Mouse (Mus musculus): ENCODE measurements around the gene Wnt3. TPM values are rescaled to one million over a fixed set of nuclear protein-coding genes. Genes with fewer than 3 reads are reported as not detected.

The Wnt3 gene
- total RNA-seq, 2 experiments from 2014 or later: 0.27 to 0.42 TPM

- DNase-seq: no peak
Measured at GRCm38 (mm10) chr11:103772505-103773386, 1.2 kb upstream of the Wnt3 start.

- DNase-seq: no peak
Measured at GRCm38 (mm10) chr11:103774228-103774530, 229 bp downstream of the Wnt3 start.

DNA sequence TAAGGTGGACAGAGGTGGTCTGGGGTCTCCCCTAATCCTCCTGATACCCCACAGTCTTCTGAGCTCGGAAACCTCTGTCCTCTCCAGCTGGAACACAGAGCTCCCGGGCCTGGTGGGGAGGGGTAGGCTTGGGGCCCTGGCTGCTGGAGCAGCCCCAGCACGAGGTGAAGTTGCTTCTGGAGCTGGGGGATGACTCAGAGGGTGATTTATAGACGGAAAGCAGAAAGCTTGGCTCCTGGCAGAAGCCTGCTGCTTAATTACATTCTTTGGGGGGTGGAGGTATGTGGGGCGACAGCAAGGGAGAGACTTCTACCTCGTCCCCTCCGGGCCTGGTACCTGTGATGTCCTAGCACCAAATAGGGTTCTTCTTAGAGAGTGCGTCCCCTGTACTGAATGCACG lies 6.2 kb downstream of the Wnt3 start:
- no peak for DNase-seq

- DNase-seq: no peak
Measured at GRCm38 (mm10) chr11:103789951-103790350, 16.0 kb downstream of the Wnt3 start.

GRCm38 (mm10) chr11:103801128-103801527 lies 27.2 kb downstream of the Wnt3 start:
- no peak for DNase-seq

- no peak for DNase-seq
Measured at GRCm38 (mm10) chr11:103804126-103804525, 30.2 kb downstream of the Wnt3 start.

- DNase-seq: no peak
Measured at GRCm38 (mm10) chr11:103804804-103805203, 30.9 kb downstream of the Wnt3 start.

DNA sequence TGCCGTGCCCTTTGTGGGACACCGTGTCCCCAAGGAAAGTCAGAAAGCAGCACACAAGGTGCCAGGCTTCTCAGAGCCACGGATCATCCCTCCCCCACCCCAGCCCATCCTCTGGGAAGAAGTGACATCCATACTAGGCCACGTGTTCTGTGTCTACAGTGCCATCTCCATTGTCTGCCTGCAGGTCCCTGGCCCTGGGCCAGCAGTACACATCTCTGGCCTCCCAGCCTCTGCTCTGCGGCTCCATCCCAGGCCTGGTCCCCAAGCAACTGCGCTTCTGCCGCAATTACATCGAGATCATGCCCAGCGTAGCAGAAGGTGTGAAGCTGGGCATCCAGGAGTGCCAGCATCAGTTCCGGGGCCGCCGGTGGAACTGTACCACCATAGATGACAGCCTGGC lies 34.0 kb downstream of the Wnt3 start:
- DNase-seq: no peak

DNA sequence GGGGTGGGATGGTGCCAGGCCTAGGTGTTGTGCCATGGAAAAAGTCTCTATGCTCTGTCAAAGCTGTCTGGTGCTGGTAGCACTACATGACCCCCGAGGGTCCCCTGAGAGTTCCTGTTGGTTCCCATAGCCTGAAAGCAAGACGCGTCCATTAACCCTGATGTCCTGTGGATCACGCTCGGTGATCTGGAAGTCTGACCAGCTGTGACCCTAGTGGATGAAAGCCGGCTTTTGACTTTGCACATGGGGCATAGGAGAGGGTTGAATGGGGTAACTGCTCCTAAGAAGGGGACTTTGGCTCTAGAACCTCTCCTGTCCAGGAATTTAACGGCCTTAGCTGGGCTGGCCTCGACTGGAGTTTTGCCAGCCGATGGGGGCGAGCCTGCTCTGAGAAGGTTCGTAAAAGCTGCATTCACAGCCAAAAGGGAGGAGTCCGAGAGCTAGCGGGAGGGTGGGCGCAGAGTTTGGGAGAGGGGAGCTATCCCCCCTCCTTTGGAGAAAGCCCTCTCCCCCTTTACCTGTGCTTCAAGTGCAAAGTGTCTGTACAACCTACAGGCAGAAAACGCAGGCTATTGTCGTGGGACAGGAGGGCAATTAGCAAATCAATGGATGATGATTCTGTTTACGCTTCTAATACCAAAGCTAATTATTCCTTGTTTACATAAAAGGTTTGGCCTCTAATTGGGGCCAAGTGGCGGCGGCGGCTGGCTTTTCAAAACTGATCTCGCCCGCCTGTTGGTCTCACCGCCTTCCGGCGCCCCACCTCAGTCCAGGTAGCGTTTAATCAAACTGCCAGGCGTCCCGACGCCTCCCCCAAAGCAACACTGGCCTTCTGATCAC lies 35.0 kb downstream of the Wnt3 start:
- no peak for DNase-seq

DNA sequence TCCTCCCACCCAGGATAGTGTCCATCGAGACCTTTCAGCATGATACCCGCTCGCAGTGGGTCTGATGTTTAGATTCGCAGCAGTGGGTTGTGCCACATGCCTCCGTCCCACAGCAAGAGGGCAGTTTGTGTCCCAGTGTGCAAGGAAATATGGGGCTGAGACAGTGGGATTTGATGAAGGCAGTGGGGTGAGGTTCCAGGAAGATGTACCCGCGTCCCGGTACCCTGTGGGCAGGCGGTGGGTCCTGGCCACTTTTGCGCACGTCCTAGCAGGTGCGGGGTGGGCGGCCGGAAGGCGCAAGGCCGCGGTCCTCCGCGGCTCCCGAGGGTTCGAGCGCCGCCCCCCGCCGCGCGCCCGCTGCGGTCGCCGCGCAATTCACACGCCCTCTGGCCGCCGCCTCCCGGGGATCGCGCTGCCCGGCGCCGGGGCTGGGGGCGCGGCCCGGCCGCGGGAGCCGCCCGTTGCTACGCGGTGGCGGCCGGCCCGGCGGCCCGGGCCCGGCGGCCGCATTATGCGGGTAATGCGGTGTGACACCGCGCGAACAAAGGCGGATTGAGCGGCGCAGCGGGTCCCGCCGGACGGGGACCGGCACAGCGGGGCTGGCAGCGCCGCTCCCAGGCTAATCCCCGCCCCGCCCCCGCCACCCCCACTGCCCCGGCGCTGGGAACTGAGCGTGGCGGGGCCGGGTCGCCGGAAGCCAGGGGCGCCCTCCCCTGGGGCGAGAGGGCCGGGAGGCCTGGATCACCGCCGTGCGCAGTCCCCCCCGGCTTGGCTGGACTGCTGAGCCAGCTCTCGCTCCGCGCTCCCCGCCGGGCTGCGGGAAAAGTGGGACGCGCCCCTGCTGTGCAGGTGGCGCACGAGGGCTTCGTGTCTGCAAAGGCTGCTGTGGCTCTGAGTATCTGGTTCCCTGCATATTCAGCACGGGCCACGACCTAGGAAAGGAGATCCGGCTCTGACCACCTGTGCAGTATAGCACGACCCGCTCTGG lies 36.0 kb downstream of the Wnt3 start:
- peak; percentile 28 for DNase-seq

DNA sequence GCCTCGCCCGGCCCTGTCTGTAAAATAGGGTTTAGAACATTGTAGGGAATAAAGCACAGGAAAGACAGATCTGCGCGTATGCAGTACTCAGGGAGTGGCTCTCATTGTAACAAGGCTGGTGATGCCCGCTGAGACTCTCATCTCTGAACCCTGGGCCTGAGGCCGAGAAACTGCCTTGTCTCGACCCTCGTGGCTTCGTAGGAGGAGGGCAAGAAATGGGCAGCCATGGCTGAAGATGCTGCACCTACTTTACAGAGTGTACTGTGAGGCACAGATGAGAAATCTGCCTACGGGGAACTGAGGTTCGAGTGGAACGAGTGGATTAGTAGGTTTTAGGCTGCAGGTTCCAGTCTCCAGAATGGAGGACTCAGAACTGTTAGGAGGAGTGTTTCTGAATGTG lies 36.7 kb downstream of the Wnt3 start:
- no peak for DNase-seq

DNA sequence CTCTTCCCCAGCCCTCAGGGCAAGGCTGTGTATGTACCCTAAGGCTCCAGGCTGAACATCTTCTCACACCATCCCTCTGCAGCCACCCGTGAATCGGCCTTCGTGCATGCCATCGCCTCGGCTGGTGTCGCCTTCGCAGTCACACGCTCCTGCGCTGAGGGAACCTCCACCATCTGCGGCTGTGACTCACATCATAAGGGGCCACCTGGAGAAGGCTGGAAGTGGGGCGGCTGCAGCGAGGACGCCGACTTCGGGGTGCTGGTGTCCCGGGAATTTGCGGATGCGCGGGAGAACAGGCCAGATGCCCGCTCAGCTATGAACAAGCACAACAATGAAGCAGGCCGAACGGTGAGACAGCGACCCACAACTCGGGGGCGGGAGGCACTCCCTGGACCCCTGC lies 37.3 kb downstream of the Wnt3 start:
- no peak for DNase-seq

DNA sequence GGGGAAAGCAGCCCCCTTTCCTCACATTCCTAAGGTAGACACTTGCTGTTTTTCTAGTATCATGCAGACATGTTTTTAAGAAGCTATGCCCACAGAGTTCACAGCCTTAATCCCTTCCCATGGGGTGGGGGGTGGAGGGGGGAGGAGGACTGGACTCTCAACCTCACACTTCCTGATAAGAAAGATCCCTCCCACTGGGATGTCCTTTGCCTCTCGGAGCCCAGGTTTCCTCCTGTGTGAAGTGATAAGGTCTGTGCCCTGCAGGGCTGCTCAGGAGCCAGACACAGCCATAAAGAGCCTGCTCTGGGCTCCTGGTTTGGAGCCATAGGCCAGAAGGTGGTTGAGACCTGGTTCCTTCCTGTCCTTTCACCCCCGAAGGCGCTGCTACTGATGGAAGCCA lies 40.9 kb downstream of the Wnt3 start:
- no peak for DNase-seq

DNA sequence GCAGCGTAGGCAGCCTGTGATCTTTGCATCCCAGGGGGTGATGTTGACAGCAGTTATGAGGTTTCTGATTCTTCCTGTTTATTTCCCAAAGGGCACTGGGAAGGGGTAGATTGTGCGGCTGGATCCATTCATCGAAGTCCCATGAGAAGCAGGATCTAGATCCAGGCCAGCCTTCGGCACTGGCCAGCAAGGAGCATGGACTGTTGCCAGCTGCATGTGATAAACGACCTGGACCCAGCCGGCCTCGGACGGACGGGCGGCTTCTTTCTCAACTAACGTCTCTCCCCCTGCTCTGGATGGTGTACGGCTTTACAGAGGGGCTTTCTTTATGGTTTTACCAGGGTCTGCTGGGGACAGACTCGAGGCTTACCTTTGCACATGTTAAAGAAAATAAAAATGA lies 42.0 kb downstream of the Wnt3 start:
- peak; percentile 26 for DNase-seq

DNA sequence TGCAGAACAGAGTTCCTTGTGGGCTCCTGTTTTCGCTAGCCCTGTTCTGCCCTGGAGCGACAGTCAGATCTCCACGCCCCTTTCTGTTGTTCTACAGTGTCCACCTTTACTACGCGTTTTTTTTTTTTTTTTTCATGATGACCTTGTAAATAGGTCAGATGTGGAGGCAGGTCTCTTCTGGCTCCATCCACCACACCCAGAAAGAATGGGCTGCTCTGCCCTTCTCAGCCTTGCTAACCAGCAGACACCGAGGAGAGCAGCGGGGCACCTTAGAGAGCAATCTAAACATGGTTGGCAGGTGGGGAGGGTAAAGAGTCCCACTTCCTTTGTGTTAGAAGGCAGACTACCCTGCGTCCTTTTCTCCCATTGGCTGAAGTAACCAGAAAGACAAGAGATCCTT lies 42.8 kb downstream of the Wnt3 start:
- DNase-seq: no peak

DNA sequence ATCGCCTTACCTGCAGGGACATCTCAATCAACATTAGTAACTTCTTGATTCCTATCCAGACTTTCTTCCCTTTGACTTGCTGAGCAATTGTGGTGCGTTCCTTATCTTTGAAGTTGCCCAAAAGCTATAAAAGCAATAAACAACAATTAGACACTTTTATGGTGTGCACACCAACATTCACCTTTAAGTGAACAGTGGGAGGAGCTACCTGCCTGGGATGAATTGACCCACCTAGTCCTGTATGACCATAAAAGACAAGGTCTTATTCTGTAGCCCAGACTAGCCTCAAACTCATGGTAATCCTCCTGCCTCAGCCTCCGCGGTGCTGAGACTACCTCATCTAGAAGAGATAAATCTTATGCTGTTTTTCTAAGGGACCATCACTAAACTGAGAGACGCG lies 53.3 kb downstream of the Wnt3 start:
- no peak for DNase-seq

- no peak for DNase-seq
Measured at GRCm38 (mm10) chr11:103828866-103829265, 54.9 kb downstream of the Wnt3 start.

- DNase-seq: no peak
Measured at GRCm38 (mm10) chr11:103829956-103830355, 56.0 kb downstream of the Wnt3 start.

- DNase-seq: no peak
Measured at GRCm38 (mm10) chr11:103830476-103830875, 56.5 kb downstream of the Wnt3 start.

DNA sequence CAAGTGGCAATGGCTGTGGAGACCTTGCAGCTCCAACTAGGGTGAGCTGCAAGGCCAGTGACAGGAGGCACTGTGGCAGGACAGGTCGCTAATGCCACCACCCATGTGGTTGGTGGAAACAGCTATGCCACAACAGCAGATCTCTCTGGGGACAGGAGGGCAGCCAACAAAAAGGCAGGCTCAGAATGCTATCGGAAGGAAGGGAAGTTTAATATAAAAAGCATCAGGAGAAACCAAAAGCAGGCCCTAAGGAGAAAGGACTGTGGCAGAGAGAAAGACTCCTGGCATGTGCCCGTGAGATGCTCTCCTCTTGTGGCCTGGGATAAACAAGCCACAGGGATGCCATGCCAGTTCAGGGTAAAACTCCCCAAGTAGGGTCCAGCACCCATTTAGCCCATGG lies 57.8 kb downstream of the Wnt3 start:
- DNase-seq: no peak

DNA sequence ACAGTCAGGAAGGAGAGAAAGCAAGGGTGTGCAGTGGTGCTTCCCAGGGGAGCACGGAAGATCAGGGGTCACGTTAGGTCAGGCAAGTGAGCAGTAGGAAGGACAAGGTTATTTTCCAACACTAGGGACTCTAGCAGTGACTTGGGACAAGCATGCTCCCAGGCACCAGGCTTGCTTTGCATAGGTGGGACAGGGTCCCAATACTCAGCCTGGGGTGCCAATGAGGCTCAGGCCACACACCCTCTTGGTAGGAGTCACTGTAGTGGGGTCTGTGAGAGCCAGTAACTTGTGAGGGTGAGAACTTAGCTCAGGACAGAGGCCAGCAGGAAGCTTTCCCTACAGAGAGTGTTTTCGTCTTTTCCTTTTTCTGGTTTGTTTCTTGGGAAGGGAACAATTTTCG lies 58.4 kb downstream of the Wnt3 start:
- DNase-seq: no peak

GRCm38 (mm10) chr11:103838955-103839354 lies 65.0 kb downstream of the Wnt3 start:
- no peak for DNase-seq

Measured in gastrocnemius, postnatal 10 days (tissue).